Mouse (Mus musculus) liver, embryonic 13.5 days (tissue): Measurements from ENCODE around the gene Bmp7. TPM values are rescaled to one million over a fixed set of nuclear protein-coding genes. Genes with fewer than 3 reads are reported as not detected.

Experiments
- ATAC-seq: fragments of 200-750 bp; cut with Nextera tagmentation; 2 replicates; pipeline ENCODE4 v1.8.0; 2017; ENCODE audit warnings: low read depth, mild to moderate bottlenecking, moderate number of reproducible peaks, moderate library complexity
- DNase-seq: peaks from one replicate; pipeline ENCODE4 v3.0.0; 2022
- H3K27ac ChIP-seq: fragments of 300-500 bp; sonication (generic); 2 replicates; pipeline ENCODE4 v1.5.1; 2015; ENCODE audit warnings: moderate library complexity, mild to moderate bottlenecking, inconsistent platforms
- H3K27me3 ChIP-seq: fragments of 300-500 bp; sonication (generic); 2 replicates; pipeline ENCODE4 v1.6.1; 2015; ENCODE audit warnings: mild to moderate bottlenecking, inconsistent platforms
- H3K36me3 ChIP-seq: fragments of 300-500 bp; sonication (generic); 2 replicates; pipeline ENCODE4 v1.6.1; 2015; ENCODE audit warnings: mild to moderate bottlenecking, inconsistent platforms
- H3K4me1 ChIP-seq: fragments of 300-500 bp; sonication (generic); replicated peaks from 2 replicates; pipeline ENCODE4 v1.6.1; 2015; ENCODE audit warnings: inconsistent platforms
- H3K4me2 ChIP-seq: fragments of 300-500 bp; sonication (generic); 2 replicates; pipeline ENCODE4 v1.6.1; 2015; ENCODE audit warnings: inconsistent platforms, mild to moderate bottlenecking, moderate library complexity
- H3K4me3 ChIP-seq: fragments of 300-500 bp; sonication (generic); replicated peaks from 2 replicates; pipeline ENCODE4 v1.5.1; 2015; ENCODE audit warnings: mild to moderate bottlenecking, inconsistent platforms
- H3K9ac ChIP-seq: fragments of 300-500 bp; sonication (generic); 2 replicates; pipeline ENCODE4 v1.6.1; 2015; ENCODE audit warnings: mild to moderate bottlenecking, inconsistent platforms
- H3K9me3 ChIP-seq: fragments of 300-500 bp; sonication (generic); replicated peaks from 2 replicates; pipeline ENCODE4 v1.6.1; 2016; ENCODE audit warnings: inconsistent platforms
- whole genome bisulfite sequencing: fragments of 180-500 bp; shearing (Covaris S2); methylation state at CpG from one replicate; pipeline ENCODE4 v1.1.7; 2015; ENCODE audit not compliant: insufficient replicate concordance; 5-methylcytosine and 5-hydroxymethylcytosine counted together
- polyA plus RNA-seq: library from polyadenylated mRNA; unstranded; fragments of >200 nt; fragmentation: Nextera tagmentation; extraction: Ambion mirVana; gene quantifications from 2 replicates; pipeline ENCODE4 v1.2.1, GENCODE M21; 2015

Gene Bmp7
- 2.2 and 2.6 TPM in 2 replicates for polyA plus RNA-seq

DNA sequence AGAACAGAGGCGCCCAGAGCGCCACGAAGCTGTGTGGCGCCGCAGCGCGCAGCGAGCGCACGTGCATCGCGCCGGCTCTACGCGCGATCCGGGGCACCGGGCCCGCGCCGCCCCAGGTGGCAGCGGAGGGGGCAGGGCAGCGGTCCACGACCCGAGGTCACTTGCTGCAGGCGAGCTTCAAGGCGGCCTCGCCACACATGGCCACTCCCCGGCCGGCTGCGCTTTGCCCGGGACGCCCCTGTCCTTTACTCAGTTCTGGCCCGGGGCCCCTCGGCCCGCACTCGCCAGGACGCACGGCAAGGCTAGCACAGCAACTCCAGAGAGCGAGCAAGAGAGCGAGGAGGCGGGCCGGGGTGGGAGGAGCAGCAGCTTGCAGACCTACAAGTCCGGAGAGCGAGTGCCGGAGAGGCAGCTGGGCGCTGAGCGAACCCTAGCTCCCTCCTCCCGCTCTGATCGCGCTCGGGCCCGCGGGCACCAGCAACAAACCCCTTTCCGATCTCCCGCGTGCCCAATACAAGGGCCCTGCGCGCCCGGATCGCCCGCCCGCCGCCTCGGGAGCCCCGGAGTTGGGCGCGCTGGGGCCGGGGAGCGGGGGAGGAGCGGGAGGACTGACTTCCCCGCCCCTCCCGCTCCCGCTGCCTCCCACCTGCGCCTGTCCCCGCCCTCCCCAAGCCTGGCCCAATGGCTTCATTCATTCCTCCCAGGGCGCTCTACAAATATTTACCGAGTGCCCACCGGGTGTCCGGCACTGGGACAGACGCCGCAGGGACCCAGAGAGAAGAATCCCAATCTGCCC is at the start of gene Bmp7:
Bmp7 (minus strand) TSS at position 319 of the 796 bp plus-strand sequence.
- Histone ChIP-seq H3K4me3 (peak within 1 kb of the TSS; percentile 49), H3K4me2 (peak within 1 kb of the TSS; percentile 61), H3K9ac (no peak within 1 kb of the TSS), H3K27me3 (peaks cover 95% of the 10 kb centered on the region), H3K36me3 (no peaks in the 10 kb centered on the region), H3K4me1 (peaks cover 25% of the 10 kb centered on the region), H3K27ac (peak within 1 kb of the TSS; percentile 34; the same call in 1 of the 2 replicates), H3K9me3 (no peaks in the 10 kb centered on the region)
- ATAC-seq (peak; percentile 60), DNase-seq (no peak)
- under 1% methylated on average over 79 of the region's 82 CpGs for WGBS

GRCm38 (mm10) chr2:172982776-172983561 is 42.8 kb upstream of the Bmp7 start:
- 0 out of 2 replicates have a peak, but pooled peaks cover 4% of the 10 kb centered on the region for H3K9me3 ChIP-seq
- no peak overlapping the region for H3K4me3 ChIP-seq
- H3K9ac ChIP-seq: no peak overlapping the region; the same call in 1 of the 2 replicates
- no peaks in the 10 kb centered on the region for H3K27me3 ChIP-seq
- H3K27ac ChIP-seq: no peak overlapping the region
- H3K4me1 ChIP-seq: peaks cover 5% of the 10 kb centered on the region
- DNase-seq (no peak), ATAC-seq (peak; percentile 36; the same call in 1 of the 2 replicates)
- no peaks in the 10 kb centered on the region for H3K36me3 ChIP-seq
- H3K4me2 ChIP-seq: no peak overlapping the region
- 66% methylated on average over 9 of the region's 9 CpGs for WGBS

GRCm38 (mm10) chr2:172979666-172980345 is 39.7 kb upstream of the Bmp7 start:
- Histone ChIP-seq H3K4me2 (no peak overlapping the region), H3K27me3 (no peaks in the 10 kb centered on the region), H3K4me1 (peaks cover 20% of the 10 kb centered on the region), H3K27ac (no peak overlapping the region), H3K36me3 (no peaks in the 10 kb centered on the region), H3K9ac (no peak overlapping the region), H3K9me3 (0 out of 2 replicates have a peak, but pooled peaks cover 4% of the 10 kb centered on the region), H3K4me3 (no peak overlapping the region)
- WGBS: 86% methylated on average over 43 of the region's 43 CpGs
- ATAC-seq (no peak), DNase-seq (no peak)

DNA sequence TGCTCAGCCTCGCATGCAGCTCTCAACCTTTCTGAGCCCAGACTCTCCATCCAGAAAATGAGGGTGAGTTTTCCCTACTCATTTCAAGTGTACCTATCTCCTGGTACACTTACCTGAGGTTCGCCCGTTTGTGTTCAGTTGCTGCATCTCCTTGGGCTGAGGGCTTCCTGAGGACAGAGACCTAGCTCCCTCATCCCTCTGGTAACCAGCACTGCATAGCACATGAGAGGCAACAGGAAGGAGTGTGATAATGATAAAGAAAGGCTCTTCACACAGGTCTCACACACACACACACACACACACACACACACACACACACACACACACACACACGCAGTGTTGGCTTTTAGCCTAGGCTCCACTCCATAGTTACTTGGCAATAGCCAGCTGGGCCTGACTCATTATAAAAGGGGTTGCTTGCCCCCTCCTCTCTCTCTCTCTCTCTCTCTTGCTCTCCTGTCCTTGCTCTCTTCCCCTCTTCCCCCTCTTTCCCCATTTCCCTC is 38.1 kb upstream of the Bmp7 start:
- 25% methylated on average over 4 of the region's 4 CpGs for WGBS
- DNase-seq: no peak
- H3K4me1 ChIP-seq: peaks cover 27% of the 10 kb centered on the region
- H3K27ac ChIP-seq: no peak overlapping the region
- 0 out of 2 replicates have a peak, but pooled peaks cover 4% of the 10 kb centered on the region for H3K9me3 ChIP-seq
- H3K27me3 ChIP-seq: no peaks in the 10 kb centered on the region
- no peaks in the 10 kb centered on the region for H3K36me3 ChIP-seq
- H3K4me3 ChIP-seq: no peak overlapping the region
- no peak overlapping the region for H3K9ac ChIP-seq
- no peak for ATAC-seq
- no peak overlapping the region for H3K4me2 ChIP-seq

DNA sequence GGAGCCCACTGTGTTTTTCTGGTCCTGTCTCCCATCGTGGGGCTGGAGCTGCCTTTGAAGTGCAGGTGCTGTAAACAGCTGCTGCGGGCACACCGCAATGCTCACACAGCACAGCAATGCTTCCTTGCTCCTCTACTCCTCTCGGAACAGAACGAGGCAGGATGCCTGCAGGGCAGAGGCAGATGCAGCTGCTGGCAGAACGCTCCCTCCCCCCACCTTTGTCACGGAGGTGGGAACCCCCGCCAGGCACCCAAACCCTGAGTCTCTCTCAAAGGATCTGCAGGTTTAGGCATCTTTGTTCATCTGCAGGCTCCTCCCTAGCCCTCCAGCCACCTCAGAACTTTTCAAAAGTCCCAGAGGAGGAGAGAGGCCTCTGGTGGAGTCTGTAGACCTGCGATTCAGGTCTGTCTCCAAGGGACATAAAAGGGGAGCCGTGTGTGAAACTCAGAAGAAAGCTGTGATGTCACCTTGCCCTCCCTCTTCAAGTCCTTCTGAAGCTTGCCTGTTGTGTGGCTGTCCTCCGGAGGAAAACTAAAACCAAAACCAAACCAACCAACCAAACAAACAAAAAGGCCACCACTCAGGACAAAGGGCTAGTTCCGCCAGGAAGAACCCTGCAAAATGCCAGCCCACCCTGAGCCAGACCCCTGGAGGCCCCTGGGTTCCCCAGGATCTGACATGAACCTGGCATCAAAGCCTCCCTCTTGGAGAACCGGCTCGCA is 37.4 kb upstream of the Bmp7 start, which contains the start of gene Spo11:
Spo11 (plus strand) TSS at position 292 of the 722 bp plus-strand sequence.
- no peaks in the 10 kb centered on the region for H3K27me3 ChIP-seq
- peaks cover 23% of the 10 kb centered on the region for H3K4me1 ChIP-seq
- no peak within 1 kb of the TSS for H3K9ac ChIP-seq
- ATAC-seq: no peak
- 16% methylated on average over 14 of the region's 14 CpGs for WGBS
- H3K4me3 ChIP-seq: 0 out of 2 replicates have a peak within 1 kb of the TSS, but pooled peaks have one; percentile 4
- H3K27ac ChIP-seq: no peak within 1 kb of the TSS
- DNase-seq: no peak
- peak within 1 kb of the TSS; percentile 36 for H3K4me2 ChIP-seq
- 0 out of 2 replicates have a peak, but pooled peaks cover 4% of the 10 kb centered on the region for H3K9me3 ChIP-seq
- no peaks in the 10 kb centered on the region for H3K36me3 ChIP-seq

GRCm38 (mm10) chr2:172976661-172977238 is 36.6 kb upstream of the Bmp7 start:
- WGBS: 7% methylated on average over 7 of the region's 7 CpGs
- Histone ChIP-seq H3K27ac (no peak overlapping the region), H3K36me3 (no peaks in the 10 kb centered on the region), H3K4me2 (peak overlapping the region; percentile 36), H3K4me3 (0 out of 2 replicates have a peak overlapping the region, but pooled peaks have one; percentile 4), H3K9ac (no peak overlapping the region), H3K9me3 (0 out of 2 replicates have a peak, but pooled peaks cover 4% of the 10 kb centered on the region), H3K4me1 (peaks cover 23% of the 10 kb centered on the region), H3K27me3 (no peaks in the 10 kb centered on the region)
- DNase-seq: no peak
- ATAC-seq: no peak

DNA sequence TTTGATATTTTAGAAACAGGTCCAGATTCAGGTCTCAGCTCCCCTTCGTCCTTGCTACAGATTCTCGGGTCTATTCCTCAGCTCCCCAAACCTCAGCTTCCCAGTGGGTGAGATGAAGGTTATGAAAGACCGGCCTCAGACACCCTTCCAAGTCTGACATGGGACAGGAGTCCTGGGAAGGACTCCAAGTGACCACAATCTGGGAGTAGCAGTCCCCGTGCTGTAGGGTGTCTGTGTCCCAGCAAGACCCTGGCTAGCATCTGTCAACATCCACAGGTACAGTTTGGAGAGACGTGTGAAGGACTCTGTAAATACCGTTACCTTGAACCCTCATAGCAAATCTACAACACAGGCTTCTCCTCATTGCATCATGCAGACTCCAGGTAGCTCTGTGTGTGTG is 35.0 kb upstream of the Bmp7 start:
- Histone ChIP-seq H3K27me3 (no peaks in the 10 kb centered on the region), H3K4me3 (no peak overlapping the region), H3K9ac (no peak overlapping the region), H3K4me2 (no peak overlapping the region), H3K27ac (no peak overlapping the region), H3K4me1 (peaks cover 23% of the 10 kb centered on the region), H3K36me3 (no peaks in the 10 kb centered on the region), H3K9me3 (0 out of 2 replicates have a peak, but pooled peaks cover 4% of the 10 kb centered on the region)
- WGBS: 73% methylated on average over 6 of the region's 6 CpGs
- no peak for ATAC-seq
- no peak for DNase-seq

- no peak overlapping the region for H3K27ac ChIP-seq
- WGBS: 52% methylated on average over 7 of the region's 7 CpGs
- H3K9ac ChIP-seq: no peak overlapping the region
- H3K9me3 ChIP-seq: 0 out of 2 replicates have a peak, but pooled peaks cover under 1% of the 10 kb centered on the region
- H3K4me2 ChIP-seq: no peak overlapping the region
- H3K4me3 ChIP-seq: no peak overlapping the region
- no peaks in the 10 kb centered on the region for H3K36me3 ChIP-seq
- H3K27me3 ChIP-seq: no peaks in the 10 kb centered on the region
- DNase-seq (no peak), ATAC-seq (no peak)
- peaks cover 23% of the 10 kb centered on the region for H3K4me1 ChIP-seq
Observed at GRCm38 (mm10) chr2:172974701-172975100, 34.6 kb upstream of the Bmp7 start.

DNA sequence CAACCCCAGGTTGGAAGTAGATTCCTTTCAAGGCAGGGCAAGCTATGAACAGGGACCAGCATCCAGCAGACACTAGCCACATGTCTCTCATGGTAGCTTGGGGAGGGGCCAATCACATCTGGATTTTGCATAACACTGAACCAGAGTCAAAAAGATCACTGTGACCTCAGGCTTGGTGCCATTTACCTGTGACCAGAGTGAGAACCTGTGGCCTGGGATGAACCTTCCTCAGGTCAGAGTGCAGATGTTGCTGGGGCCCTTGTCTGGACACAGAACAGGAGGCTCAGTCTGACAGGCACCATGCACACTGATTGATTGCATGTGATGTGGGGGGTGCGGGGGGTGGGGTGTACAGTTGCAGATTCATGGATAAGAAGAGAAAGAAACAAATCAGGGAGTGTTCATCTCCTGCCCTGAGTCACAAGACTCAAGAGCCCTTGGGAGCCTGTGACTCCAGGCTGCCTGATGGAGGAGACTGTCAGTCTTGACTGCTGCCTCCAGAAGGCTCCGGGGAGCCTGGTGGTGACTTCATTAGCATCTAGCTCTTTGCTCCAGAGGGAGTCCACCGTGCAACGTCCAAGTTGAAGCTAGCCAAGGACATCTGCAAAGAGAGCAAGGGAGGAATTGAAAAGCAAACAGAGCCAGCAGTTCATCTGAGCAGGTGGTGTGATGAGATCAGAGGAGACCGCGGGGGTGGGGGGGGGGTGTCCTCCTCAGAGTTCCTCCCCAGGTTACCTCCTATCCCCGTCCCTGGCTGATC is 33.9 kb upstream of the Bmp7 start:
- ATAC-seq (no peak), DNase-seq (no peak)
- Histone ChIP-seq H3K9me3 (no peaks in the 10 kb centered on the region), H3K9ac (no peak overlapping the region), H3K36me3 (no peaks in the 10 kb centered on the region), H3K27me3 (no peaks in the 10 kb centered on the region), H3K4me2 (no peak overlapping the region), H3K27ac (no peak overlapping the region), H3K4me1 (peaks cover 23% of the 10 kb centered on the region), H3K4me3 (no peak overlapping the region)
- WGBS: 26% methylated on average over 7 of the region's 7 CpGs
